Mouse (Mus musculus) G1E-ER4 (cell line): Measurements from ENCODE around the gene Vmn1r104. TPM values are rescaled to one million over a fixed set of nuclear protein-coding genes. Genes with fewer than 3 reads are reported as not detected.
"Not testable (repeated sequence)": the region's sequence is repeated elsewhere in the genome, so short reads cannot be mapped to it uniquely, and the experiment has no call there.

ENCODE experiments used
- GATA1 ChIP-seq: IDR thresholded peaks from one replicate; pipeline ENCODE4 v1.8.0; 2012; ENCODE audit warnings: low read length, inconsistent platforms
- polyA plus RNA-seq: library from polyadenylated mRNA; stranded (reverse); fragments of >175 nt; gene quantifications from 2 replicates; pipeline ENCODE4 v1.2.3, GENCODE M21; 2012

Vmn1r104 gene
- polyA plus RNA-seq: not detected in 2 replicates

DNA sequence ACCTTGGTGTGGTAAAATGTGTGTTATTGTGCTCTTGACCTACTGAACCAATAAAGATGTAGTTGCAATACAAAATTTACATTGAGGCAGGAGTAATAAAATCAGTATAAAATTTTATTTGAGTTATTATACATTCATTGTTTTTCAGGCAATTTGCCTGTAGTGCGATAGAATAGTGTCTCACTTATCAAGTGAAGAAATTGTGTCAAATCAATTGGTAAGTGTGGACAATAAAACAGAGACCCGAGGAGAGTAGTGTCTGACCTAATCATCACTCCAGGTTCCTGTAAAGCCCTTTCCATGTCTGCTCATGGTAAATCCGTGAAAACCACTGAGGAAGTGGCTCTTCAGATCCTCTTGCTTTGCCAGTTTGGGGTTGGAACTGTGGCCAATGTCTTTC lies at the start of gene Vmn1r104:
TSS of gene Vmn1r104 (plus strand) at position 301 of the 400 bp plus-strand sequence.
- TF ChIP-seq GATA1: not testable (repeated sequence)

DNA sequence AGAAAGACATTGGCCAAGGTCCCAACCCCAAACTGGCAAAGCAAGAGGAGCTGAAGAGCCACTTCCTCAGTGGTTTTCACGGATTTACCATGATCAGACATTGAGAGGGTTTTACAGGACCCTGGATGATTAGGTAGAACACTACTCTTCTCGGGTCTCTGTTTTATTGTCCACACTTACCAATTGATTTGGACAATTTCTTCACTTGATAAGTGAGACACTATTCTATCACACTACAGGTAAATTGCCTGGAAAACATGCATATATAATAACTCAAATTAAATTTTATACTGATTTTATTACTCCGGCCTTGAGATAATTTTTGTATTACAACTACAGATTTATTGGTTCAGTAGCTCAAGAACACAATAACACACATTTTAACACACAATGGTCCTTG lies 23.2 kb upstream of the Vmn1r104 start, which contains the start of gene Vmn1r103:
TSS of gene Vmn1r103 (minus strand) at position 101 of the 400 bp plus-strand sequence.
- not testable (repeated sequence) for TF ChIP-seq GATA1

DNA sequence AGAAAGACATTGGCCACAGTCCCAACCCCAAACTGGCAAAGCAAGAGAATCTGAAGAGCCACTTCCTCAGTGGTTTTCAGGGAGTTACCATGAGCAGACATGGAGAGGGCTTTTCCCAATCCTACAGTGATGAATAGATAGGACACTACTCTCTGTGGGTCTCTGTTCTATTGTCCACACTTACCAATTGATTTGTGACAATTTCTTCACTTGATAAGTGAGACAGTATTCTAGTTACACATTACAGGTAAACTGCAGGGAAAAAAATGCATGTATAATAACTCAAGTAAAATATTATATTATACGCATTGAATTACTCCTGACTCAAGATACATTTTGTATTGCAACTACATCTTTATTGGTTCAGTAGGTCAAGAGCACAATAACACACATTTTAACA lies 12.0 kb downstream of the Vmn1r104 start, which contains the start of gene Gm5726:
TSS of gene Gm5726 (minus strand) at position 101 of the 400 bp plus-strand sequence.
- not testable (repeated sequence) for TF ChIP-seq GATA1

GRCm38 (mm10) chr7:20576141-20576540 lies 42.5 kb downstream of the Vmn1r104 start, which contains the start of gene Gm4141:
Gm4141 (minus strand) TSS chr7:20576241.
- TF ChIP-seq GATA1: not testable (repeated sequence)

Other genes with a start within 250 kb of the Vmn1r104 start
- not detected in 2 replicates for gene Gm4133, start 199.8 kb upstream of the Vmn1r104 start, polyA plus RNA-seq
- gene Gm5728, start 158.4 kb upstream of the Vmn1r104 start, polyA plus RNA-seq: not detected in 2 replicates
- not detected in 2 replicates for gene Vmn1r100, start 115.9 kb upstream of the Vmn1r104 start, polyA plus RNA-seq
- gene Vmn1r101, start 91.2 kb upstream of the Vmn1r104 start, polyA plus RNA-seq: not detected in 2 replicates
- gene Gm10670, start 58.9 kb upstream of the Vmn1r104 start, polyA plus RNA-seq: not detected in 2 replicates
- gene Vmn1r103, start 23.3 kb upstream of the Vmn1r104 start, polyA plus RNA-seq: not detected in 2 replicates
- gene Gm5726, start 11.9 kb downstream of the Vmn1r104 start, polyA plus RNA-seq: not detected in 2 replicates
- gene Gm4141, start 42.4 kb downstream of the Vmn1r104 start, polyA plus RNA-seq: not detected in 2 replicates
- gene Gm4513, start 65.2 kb downstream of the Vmn1r104 start, polyA plus RNA-seq: not detected in 2 replicates
- not detected in 2 replicates for gene Vmn1r107, start 135.1 kb downstream of the Vmn1r104 start, polyA plus RNA-seq
- not detected in 2 replicates for gene Vmn1r111, start 169.4 kb downstream of the Vmn1r104 start, polyA plus RNA-seq
- not detected in 2 replicates for gene Gm10668, start 196.8 kb downstream of the Vmn1r104 start, polyA plus RNA-seq
- gene Vmn1r112, start 237.3 kb downstream of the Vmn1r104 start, polyA plus RNA-seq: not detected in 2 replicates